Mouse (Mus musculus): Measurements from ENCODE around the gene AW146154. TPM values are rescaled to one million over a fixed set of nuclear protein-coding genes. Genes with fewer than 3 reads are reported as not detected.
"Not testable (repeated sequence)": the region's sequence is repeated elsewhere in the genome, so short reads cannot be mapped to it uniquely, and the experiment has no call there.

The AW146154 gene
- polyA plus RNA-seq, 1 experiment, result 3.9 TPM

GRCm38 (mm10) chr7:41497871-41498270 is 1.8 kb downstream of the AW146154 start:
- Histone ChIP-seq H3K36me3 (ENCODE audit: control insufficient read depth, insufficient read depth, low read length) (no peaks in the 10 kb centered on the region; the same call in 1 of the 2 replicates), H3K27me3 (replicated peaks; ENCODE audit: control insufficient read depth, insufficient read depth, low read length) (no peaks in the 10 kb centered on the region), H3K4me1 (ENCODE audit: control insufficient read depth, insufficient read depth, low read length) (no peaks in the 10 kb centered on the region), H3K4me3 (ENCODE audit: insufficient read depth, low read depth, low read length) (no peak overlapping the region), H3K27ac (ENCODE audit: insufficient read depth, low read depth, low read length) (no peak overlapping the region)
- no peak for DNase-seq
- WGBS, result 97% methylated on average over 2 of the region's 2 CpGs
- TF ChIP-seq CTCF (conservative IDR thresholded peaks at IDR 0.05; ENCODE audit: insufficient read depth, insufficient read length, low read depth, low read length), result no peak
- no peak for TF ChIP-seq POLR2A (IDR thresholded peaks at IDR 0.05; ENCODE audit: low read depth, low read length)

GRCm38 (mm10) chr7:41451864-41452263 is 47.8 kb downstream of the AW146154 start:
- WGBS, result 7% methylated on average over 10 of the region's 10 CpGs
- H3K4me3 ChIP-seq (ENCODE audit: insufficient read depth, low read depth, low read length), result no peak overlapping the region
- no peak for TF ChIP-seq POLR2A (IDR thresholded peaks at IDR 0.05; ENCODE audit: low read depth, low read length)
- TF ChIP-seq CTCF (conservative IDR thresholded peaks at IDR 0.05; ENCODE audit: insufficient read depth, insufficient read length, low read depth, low read length), result no peak
- H3K36me3 ChIP-seq (ENCODE audit: control insufficient read depth, insufficient read depth, low read length), result no peaks in the 10 kb centered on the region
- H3K27ac ChIP-seq (ENCODE audit: insufficient read depth, low read depth, low read length), result no peak overlapping the region
- H3K4me1 ChIP-seq (ENCODE audit: control insufficient read depth, insufficient read depth, low read length), result no peaks in the 10 kb centered on the region
- H3K27me3 ChIP-seq (replicated peaks; ENCODE audit: control insufficient read depth, insufficient read depth, low read length), result no peaks in the 10 kb centered on the region
- DNase-seq, result no peak

- not testable (repeated sequence) for DNase-seq; H3K27me3 ChIP-seq (replicated peaks; ENCODE audit: control insufficient read depth, insufficient read depth, low read length); H3K4me3 ChIP-seq (ENCODE audit: insufficient read depth, low read depth, low read length); H3K27ac ChIP-seq (ENCODE audit: insufficient read depth, low read depth, low read length); H3K4me1 ChIP-seq (ENCODE audit: control insufficient read depth, insufficient read depth, low read length); H3K36me3 ChIP-seq (ENCODE audit: control insufficient read depth, insufficient read depth, low read length)
- 62% methylated on average over 1 of the region's 1 CpGs for WGBS
Observed at GRCm38 (mm10) chr7:41448596-41448995, 51.1 kb downstream of the AW146154 start, which contains the start of gene Vmn2r57. Gene Vmn2r57, minus strand, starts transcription at chr7:41448696.

Other genes with a start within 250 kb of the AW146154 start
- gene AI987944, start 106.5 kb downstream of the AW146154 start, polyA plus RNA-seq (2012; rRNA removed), result 4.6 and 6.3 TPM in 2 replicates
- gene Vmn2r57, start 51.2 kb downstream of the AW146154 start, polyA plus RNA-seq (2012; rRNA removed), result 0.23 and 0.25 TPM in 2 replicates
- 0.11 and 0.14 TPM in 2 replicates for gene Gm20449, start 473 bp downstream of the AW146154 start, polyA plus RNA-seq (2012; rRNA removed)
- gene Gm6871, start 73.8 kb upstream of the AW146154 start, polyA plus RNA-seq (2012; rRNA removed), result not detected in 2 replicates
- 2.5 and 3.8 TPM in 2 replicates for gene 2610021A01Rik, start 99.3 kb upstream of the AW146154 start, polyA plus RNA-seq (2012; rRNA removed)
- 1.1 and 1.4 TPM in 2 replicates for gene Zfp788, start 133.3 kb upstream of the AW146154 start, polyA plus RNA-seq (2012; rRNA removed)